In the genomic region with DNA sequence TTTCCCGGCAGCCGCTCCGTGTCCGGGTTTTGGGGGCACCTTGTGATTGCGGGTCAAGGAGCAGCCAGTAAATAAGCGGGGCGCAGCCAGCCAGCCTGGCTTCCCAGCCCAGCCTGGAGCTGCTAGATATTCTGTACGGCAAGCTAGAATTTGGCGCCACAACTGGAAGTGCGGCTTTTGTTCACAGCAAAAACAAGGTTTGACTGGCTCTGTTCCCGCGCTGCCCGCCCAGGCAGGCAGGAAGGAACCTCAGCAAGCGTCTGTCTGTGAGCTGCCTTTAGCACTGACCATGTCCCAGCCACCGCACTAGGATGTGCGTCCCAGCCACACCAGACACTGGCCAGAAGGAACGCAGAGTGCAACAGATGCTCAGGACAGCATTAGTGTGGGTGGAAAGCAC, we compare ENCODE assay signal across 7 mouse cellular contexts. TPM values are rescaled to one million over a fixed set of nuclear protein-coding genes. Genes with fewer than 3 reads are reported as not detected.
DNase-seq lines count a peak whose midpoint lies in the region; ATAC-seq lines count a peak whose summit lies in the region.

No protein-coding gene starts in this region.

- H3K27ac ChIP-seq in intestine, embryonic 16.5 days (ENCODE audit: low read length), result no peak overlapping the region
- H3K27ac ChIP-seq in midbrain, embryonic 10.5 days (replicated peaks), result peak overlapping the region; percentile 72
- H3K27ac ChIP-seq in stomach, embryonic 14.5 days (ENCODE audit: low read length), result no peak overlapping the region

- peak overlapping the region; percentile 56 for H3K4me2 ChIP-seq in intestine, embryonic 16.5 days (ENCODE audit: low read depth, low read length)
- H3K4me2 ChIP-seq in stomach, embryonic 14.5 days (replicated peaks; ENCODE audit: low read depth, low read length), result peak overlapping the region; percentile 43

- peak overlapping the region; percentile 26 for H3K4me3 ChIP-seq in intestine, embryonic 16.5 days (ENCODE audit: low read length)
- H3K4me3 ChIP-seq in midbrain, embryonic 10.5 days, result peak overlapping the region; percentile 30
- peak overlapping the region; percentile 17; the same call in 1 of the 2 replicates for H3K4me3 ChIP-seq in stomach, embryonic 14.5 days (ENCODE audit: low read depth, low read length)

- H3K4me1 ChIP-seq in intestine, embryonic 16.5 days (ENCODE audit: control insufficient read depth, insufficient read depth, low read length), result peaks cover 5% of the 10 kb centered on the region; the same call in 1 of the 2 replicates
- peaks cover 12% of the 10 kb centered on the region for H3K4me1 ChIP-seq in midbrain, embryonic 10.5 days
- 0 out of 2 replicates have a peak, but pooled peaks cover 6% of the 10 kb centered on the region for H3K4me1 ChIP-seq in stomach, embryonic 14.5 days (ENCODE audit: control insufficient read depth, insufficient read depth, low read length)

- H3K9ac ChIP-seq in intestine, embryonic 16.5 days (ENCODE audit: low read depth, low read length), result peak overlapping the region; percentile 17; the same call in 1 of the 2 replicates
- H3K9ac ChIP-seq in stomach, embryonic 14.5 days (replicated peaks; ENCODE audit: low read depth, low read length), result no peak overlapping the region

- ATAC-seq in intestine, embryonic 16.5 days, result peak; percentile 56
- no peak; the same call in 1 of the 2 replicates for ATAC-seq in stomach, embryonic 14.5 days (ENCODE audit: insufficient number of reproducible peaks, insufficient read depth, low FRiP score, low read depth)

- 14% methylated on average over 17 of the region's 17 CpGs for WGBS in intestine, embryonic 16.5 days
- 34% methylated on average over 17 of the region's 17 CpGs for WGBS in midbrain, embryonic 10.5 days
- whole genome bisulfite sequencing in stomach, embryonic 14.5 days, result 14% methylated on average over 17 of the region's 17 CpGs

- peak; percentile 53 for DNase-seq in ZHBTc4 (ENCODE audit: low read depth, low spot score)
- peak; percentile 14 to 19 for DNase-seq in cerebellum, postnatal 36 days
- DNase-seq in gonadal fat pad, adult 2 months (ENCODE audit: low read depth), result peak; percentile 20
- DNase-seq in left cerebral cortex, postnatal 25 days (ENCODE audit: low spot score in 2 of 2), result peak; percentile 50 to 64
- DNase-seq in midbrain, embryonic 10.5 days (ENCODE audit: low spot score), result peak; percentile 60

- H3K36me3 ChIP-seq in intestine, embryonic 16.5 days (ENCODE audit: control insufficient read depth, insufficient read depth, low read length), result no peaks in the 10 kb centered on the region
- no peaks in the 10 kb centered on the region for H3K36me3 ChIP-seq in midbrain, embryonic 10.5 days
- no peaks in the 10 kb centered on the region for H3K36me3 ChIP-seq in stomach, embryonic 14.5 days (ENCODE audit: control insufficient read depth, insufficient read depth, low read length)

- intact Hi-C loops in left cerebral cortex, postnatal 25 days (cut with DNase I), result no loop called here

- no peaks in the 10 kb centered on the region for H3K9me3 ChIP-seq in intestine, embryonic 16.5 days (ENCODE audit: control insufficient read depth, low read length)
- no peaks in the 10 kb centered on the region for H3K9me3 ChIP-seq in midbrain, embryonic 10.5 days (replicated peaks)
- no peaks in the 10 kb centered on the region for H3K9me3 ChIP-seq in stomach, embryonic 14.5 days (ENCODE audit: control insufficient read depth, low read depth, low read length)

- no peaks in the 10 kb centered on the region for H3K27me3 ChIP-seq in intestine, embryonic 16.5 days (replicated peaks; ENCODE audit: control insufficient read depth, insufficient read depth, low read length)
- peaks cover 14% of the 10 kb centered on the region for H3K27me3 ChIP-seq in midbrain, embryonic 10.5 days (ENCODE audit: low read depth, poor library complexity, severe bottlenecking)
- no peaks in the 10 kb centered on the region for H3K27me3 ChIP-seq in stomach, embryonic 14.5 days (ENCODE audit: control insufficient read depth, insufficient read depth, low read length)

RNA-seq across cellular contexts. Expression of gene Zfp704, which starts 20.1 kb away (rescaled TPM):
- 6.7 and 8.7 TPM in 2 replicates for polyA plus RNA-seq in gonadal fat pad, adult 2 months (2012; rRNA removed)
- 4.4 and 4.7 TPM in 2 replicates for polyA plus RNA-seq in intestine, embryonic 16.5 days (2015; fragmentation: Nextera tagmentation; extraction: Ambion mirVana)
- total RNA-seq in left cerebral cortex, postnatal 25 days (2021), result 10 to 100 TPM; 28.4 to 31.7 TPM
- 5.0 and 5.2 TPM in 2 replicates for polyA plus RNA-seq in midbrain, embryonic 10.5 days (2016; fragmentation: Nextera tagmentation; extraction: Ambion mirVana)
- polyA plus RNA-seq in stomach, embryonic 14.5 days (2014; fragmentation: Nextera tagmentation; extraction: Ambion mirVana), result 15.4 and 16.3 TPM in 2 replicates
